Mouse (Mus musculus) 3134 (cell line): Measurements from ENCODE around the gene Gid8.

Experiments used
- DNase-seq: peaks from one replicate; pipeline ENCODE4 v3.0.0-alpha.2; 2011; ENCODE audit warnings: low spot score; ENCODE audit not compliant: insufficient read length; ENCODE audit errors: extremely low read depth

The Gid8 gene

DNA sequence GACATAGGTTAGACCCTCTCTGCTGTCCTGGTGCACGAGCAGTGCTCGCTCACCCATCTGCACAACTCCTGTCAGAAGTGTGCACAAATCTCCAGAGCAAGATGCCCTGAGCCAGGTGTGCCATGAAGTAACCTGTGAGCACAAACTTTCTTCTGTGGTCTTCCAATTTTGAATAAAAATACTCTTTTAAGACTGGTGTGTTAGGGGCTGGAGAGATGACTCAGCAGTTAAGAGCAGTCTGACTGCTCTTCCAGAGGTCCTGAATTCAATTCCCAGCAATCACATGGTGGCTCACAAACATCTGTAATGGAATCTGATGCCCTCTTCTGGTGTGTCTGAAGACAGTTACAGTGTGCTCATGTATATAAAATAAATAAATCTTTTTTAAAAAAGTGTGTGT is 33.4 kb downstream of the Gid8 start:
- DNase-seq = no peak

DNA sequence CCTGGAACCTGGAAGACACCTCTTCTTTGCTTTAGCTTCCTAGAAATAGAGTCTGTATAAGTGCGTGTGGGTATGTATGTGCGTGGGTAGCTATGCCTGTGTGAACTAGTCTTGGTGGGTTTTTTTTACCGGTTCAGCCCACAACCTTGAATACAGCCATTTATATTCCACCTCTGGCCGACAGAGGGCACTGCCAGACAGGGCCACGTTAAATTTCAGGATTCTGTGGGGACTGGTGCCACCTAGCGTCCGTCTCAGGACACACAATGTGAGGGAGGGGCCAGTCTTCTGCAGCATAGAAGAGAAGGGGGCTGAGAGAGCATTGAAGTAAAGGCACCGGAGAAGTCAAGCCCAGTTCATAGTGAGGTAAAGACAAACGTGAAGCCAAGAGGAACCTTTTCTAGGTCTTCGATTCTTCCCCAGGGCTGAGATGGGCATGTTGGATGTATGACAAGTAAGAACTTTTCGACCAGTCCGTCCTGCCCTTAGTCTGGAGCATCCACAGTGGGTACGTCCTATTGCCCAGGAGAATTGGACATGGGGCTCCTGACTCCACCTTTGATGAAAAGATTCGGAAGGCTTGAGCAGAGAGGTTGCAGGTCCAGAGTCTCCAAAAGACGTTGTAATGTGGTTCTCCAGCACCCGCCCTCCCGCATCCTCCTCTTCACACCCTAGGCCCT is 35.5 kb downstream of the Gid8 start:
- DNase-seq = peak; percentile 50

DNA sequence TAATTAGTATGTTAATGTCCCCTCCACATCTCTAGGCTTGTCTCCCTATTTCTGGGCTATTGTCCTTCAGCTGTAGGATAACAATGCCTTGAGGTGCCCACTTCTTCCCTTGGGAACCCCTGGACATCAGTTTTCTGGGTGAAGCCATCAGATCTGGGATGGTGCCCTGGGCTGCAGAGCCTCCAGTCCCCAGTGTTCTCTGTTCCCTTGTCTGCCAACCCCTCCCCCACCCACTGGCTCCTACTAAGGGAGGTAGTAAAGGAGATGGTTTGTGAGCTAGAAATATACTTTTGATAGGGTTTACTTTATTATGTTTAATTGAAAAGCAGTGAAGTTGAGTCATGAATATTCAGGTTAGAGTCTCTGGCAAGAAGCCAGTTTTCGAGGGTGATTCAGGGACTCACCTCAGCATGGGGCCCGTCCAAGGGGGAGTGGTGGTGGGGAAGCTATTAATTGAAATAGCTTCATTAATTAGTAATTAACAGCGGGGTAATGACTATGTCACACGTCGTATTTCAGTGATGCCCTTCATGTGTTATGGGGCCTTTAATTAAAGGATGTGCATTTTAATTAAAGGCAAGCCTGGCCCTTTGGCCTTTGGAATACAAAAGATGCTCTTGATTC is 36.8 kb downstream of the Gid8 start:
- DNase-seq = no peak

DNA sequence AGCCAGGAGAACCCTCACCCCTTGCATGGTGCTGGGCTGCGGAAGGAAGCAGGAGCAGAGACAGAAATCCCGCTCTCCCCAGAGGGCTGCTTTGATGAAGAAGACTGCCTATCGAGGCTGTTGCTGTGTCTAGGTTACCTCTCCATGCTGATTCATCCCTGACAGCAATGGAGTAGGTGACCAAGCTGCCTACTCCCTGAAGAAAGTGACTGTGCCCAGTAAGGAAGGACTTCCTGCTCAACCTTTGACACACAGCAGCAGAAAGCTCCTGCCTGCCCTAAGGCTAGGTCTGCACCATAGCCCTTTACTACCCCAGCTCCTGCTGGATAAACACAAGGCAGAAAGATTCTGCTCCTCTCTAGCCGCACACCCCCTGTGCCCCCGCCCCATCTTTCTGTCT is 39.0 kb downstream of the Gid8 start:
- DNase-seq = no peak

DNA sequence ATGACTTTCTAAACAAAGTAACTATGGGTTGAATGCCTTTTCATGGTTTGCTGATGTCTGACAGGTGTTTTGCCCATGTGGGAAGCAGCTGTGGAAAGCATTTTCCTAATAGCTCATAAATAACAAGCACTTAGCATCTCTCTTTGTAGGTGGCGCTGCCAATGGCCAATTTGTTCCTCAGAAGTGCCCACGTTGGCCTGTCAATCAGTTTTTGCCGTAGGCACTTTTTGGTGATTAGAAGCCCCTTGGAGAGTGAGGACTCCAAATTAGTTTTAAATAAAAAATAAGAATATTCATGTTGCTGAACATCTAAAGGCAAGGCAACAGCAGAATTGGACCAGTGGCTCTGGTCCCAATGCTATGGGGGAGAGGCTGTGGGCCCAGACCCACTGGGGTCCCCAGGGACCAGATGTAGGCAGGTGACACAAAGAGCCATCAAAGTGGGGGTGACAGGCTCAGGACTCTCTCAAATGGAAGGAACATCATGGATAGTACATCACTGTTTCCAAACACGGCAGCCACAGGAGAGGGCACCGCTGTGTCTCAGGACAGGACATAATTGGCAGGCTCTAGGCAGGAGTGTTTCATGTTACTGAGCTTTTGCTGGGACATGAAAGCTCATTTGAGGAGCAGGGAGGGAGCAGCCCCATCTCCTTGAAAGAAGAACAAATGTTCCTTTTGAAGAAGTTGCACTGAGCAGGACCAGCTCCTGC is 45.2 kb downstream of the Gid8 start:
- DNase-seq = no peak

DNA sequence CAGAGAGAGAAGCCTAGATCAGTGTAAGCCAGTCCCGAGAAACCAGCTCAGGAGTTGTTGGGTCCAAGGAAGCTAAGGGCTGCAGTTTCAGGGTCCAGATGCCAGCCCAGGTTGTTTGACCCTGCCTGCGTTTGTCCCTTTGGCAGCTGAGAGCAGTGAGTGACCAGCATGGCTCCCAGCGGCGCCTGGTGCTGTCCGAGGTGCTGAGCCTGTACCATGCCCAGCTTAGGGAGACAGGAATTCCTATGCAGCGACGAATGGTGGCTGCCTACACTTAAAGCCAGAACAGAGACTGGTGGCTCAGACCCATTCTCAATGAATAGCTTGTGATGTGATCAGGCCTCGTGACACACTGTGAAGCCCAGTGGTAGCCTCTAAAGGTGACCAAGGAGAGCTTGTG is 46.0 kb downstream of the Gid8 start:
- peak; percentile 23 for DNase-seq

DNA sequence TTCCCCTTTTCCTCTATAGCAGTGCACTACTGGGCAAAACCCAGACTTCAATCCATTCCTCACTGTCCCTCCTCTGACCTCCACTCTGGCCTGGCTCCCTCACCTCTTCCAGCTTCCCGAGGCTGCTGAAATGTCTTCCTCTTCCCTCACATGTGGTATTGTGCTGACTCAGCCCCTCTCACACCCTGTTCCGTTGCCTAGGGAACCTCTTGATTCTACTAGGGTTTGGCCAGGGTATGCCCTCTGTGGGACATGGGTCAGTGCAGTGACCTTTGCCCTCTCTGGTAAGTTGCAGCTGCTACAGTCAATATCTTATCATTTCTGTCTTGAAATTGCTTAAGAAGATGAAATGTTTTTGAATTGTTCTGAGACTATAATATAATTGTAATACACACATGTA is 46.9 kb downstream of the Gid8 start:
- no peak for DNase-seq

DNA sequence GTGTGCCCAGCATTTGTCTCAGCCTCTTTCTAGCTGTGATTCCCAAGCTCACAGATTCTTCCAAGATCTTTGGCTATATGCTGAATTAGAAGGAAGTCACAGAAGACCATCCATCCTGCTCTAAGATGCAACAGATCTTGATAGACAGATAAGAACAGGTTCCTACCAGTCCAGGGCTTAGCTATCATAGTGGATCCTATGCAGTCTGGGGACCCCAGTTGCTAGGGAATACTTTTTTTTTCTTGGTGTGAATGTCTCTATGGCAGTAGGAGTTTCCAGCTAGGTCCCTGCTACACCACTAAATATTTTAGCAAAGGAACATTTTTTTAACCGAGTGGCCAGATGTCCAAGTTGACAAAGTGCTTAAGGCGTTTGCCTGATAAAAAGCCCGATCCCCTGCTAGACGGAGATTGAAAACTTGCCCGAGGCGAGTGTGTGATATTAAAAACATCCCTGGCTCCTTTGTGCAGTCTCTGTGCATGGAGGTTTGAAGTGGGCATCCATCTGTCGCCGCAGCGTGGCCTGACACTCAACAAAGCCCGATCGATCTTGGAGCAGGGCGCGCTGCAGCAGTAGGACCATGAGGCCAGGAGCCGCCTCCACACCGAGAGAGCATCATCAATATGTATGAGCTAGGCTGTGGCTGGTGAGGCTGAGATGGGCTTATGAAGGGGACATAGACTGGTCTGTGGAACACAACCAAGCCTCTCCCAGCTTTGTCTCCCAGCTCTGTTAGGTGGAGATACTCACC is 48.8 kb downstream of the Gid8 start:
- no peak for DNase-seq

DNA sequence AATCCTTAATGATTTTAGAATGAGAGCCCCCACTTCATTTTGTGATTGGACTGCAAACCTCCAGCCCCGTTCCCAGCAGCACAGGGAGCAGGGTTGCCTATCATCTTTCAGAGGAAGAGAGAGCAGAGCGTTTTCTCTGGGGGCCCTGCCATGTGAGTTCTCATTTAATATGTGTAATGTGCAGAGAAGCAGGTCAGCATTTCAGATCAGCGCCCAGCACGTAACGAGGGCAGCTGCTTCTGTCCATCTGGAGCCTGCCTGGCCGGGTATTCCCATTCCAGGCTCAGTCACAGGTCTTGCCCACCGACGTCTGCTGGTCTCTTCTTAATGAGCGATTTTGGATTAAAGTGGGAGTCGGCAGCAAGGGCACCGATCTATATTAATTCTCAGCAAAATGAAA is 55.1 kb downstream of the Gid8 start:
- no peak for DNase-seq

DNA sequence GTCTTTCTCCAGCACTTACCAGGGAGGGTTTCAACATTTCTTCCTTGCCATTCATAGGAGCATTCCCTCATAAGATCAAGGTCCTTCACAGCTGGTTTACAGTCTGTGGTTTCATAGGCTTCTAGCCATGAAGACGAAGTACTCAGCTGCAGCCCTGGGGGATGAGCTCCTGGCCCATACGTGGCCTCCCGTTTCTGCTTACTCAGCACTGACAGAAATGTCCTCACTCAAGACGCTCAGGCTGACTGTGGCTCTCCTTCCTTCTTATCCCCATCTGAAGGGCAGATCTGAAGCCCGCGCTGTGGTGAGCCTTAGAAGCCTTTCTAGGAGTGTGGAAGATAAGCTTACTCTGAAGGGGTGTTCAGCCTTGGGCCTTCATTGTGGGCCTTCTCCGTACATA is 55.8 kb downstream of the Gid8 start:
- no peak for DNase-seq
